Mouse (Mus musculus) embryo, embryonic 11 days (tissue): ENCODE data around the gene Dmrt2.
A peak's percentile ranks its signal among the peaks of the same experiment; 100 is the strongest.

Experiments used
- DNase-seq: peaks from one replicate; pipeline ENCODE4 v3.0.0-alpha.2; 2015

Gene Dmrt2

GRCm38 (mm10) chr19:25672101-25672950 is at the start of gene Dmrt2:
Dmrt2 (plus strand) TSS chr19:25672411.
- DNase-seq, result peak; percentile 94

- peak; percentile 84 for DNase-seq
Measured at GRCm38 (mm10) chr19:25628490-25628889, 43.7 kb upstream of the Dmrt2 start.

- no peak for DNase-seq
Measured at GRCm38 (mm10) chr19:25635119-25635518, 37.1 kb upstream of the Dmrt2 start.

GRCm38 (mm10) chr19:25635622-25636244 is 36.5 kb upstream of the Dmrt2 start:
- DNase-seq, result peak; percentile 89

DNA sequence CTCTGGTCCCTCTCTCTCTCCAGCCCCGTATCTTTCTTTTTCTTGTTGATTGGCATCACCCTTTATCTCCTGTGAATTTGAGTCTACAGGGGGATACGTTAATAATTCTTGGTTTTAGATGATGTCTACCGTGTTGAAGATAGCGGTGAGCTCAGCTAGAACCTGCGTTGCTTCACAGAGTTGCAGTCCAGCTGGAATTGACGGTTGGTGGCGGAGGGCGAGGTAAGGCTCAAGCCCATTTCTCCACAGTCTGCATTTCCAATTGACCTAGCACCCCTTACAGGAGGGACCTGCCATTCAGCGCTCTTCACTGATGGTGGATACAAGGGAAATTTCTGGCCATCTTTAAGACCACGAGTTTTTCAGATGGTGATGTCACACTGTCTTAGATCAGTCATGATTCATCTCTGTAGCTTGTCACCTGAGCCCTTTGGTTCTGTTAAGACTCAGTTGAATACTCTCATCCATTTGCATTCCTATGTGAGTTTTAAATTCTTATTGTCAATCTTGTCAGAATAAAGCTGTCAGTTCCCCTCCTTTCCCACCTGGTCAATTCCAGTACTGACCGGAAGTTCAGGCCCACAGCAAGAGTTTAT is 33.3 kb upstream of the Dmrt2 start:
- no peak for DNase-seq

DNA sequence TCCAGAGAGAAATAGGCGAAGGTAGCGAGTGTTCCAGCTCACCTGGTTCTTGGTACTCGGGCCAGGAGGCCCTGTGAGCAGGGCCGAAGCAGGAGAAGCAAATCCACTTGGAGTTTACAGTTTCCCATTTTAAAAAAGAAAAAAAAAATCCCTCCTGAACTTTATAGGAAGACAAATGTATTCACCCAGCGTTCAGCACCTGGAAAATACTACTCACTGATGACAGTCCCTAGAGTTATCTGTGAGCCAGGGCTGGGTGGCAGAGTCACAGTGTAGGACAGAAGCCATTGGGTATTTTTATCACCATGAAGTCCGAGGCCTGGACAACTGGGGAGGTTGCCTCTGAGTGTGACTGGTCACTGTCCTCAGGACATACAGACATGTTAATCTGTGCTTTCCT is 30.4 kb upstream of the Dmrt2 start:
- no peak for DNase-seq

DNA sequence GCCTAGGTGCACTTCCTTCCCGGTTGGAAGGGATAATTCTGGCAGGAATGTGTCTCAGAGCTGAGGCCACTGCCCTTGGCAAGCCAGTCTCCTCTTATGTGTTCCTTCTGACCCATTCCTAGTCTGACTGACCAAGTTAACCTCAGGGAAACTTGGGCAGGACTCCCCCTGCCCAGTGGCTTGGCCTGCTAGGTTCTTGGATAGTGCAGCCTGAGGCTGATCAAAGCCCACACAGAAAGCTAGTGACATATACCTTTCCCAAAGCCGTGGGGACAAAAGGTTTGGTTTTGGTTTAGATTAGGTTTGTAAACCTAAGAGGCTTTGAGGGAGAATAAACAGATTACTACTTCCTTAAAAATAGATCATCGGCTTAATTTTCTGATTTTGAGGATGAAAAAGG is 25.1 kb upstream of the Dmrt2 start:
- no peak for DNase-seq

GRCm38 (mm10) chr19:25648701-25649100 is 23.5 kb upstream of the Dmrt2 start:
- no peak for DNase-seq

GRCm38 (mm10) chr19:25650474-25650873 is 21.7 kb upstream of the Dmrt2 start:
- no peak for DNase-seq

DNA sequence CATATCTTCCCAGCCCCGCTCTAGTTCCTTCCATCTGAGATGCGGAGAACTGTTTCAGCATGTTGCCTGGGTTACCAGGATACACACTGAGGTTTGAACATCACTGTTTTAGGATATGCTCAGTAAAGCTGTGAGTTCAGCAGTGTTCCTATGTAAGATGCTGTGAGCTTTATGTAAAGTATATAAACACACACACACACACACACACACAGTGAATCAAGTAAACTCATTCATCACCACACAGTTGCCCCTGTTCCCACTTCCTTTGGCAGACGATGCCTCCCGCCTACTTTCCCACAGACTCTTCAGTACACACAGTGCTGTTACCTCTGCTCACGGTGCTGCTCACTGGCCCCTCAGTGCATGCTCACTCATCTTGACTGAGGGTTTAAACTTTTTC is 19.7 kb upstream of the Dmrt2 start:
- DNase-seq, result no peak

GRCm38 (mm10) chr19:25654034-25654749 is 18.0 kb upstream of the Dmrt2 start:
- DNase-seq, result peak; percentile 70

DNA sequence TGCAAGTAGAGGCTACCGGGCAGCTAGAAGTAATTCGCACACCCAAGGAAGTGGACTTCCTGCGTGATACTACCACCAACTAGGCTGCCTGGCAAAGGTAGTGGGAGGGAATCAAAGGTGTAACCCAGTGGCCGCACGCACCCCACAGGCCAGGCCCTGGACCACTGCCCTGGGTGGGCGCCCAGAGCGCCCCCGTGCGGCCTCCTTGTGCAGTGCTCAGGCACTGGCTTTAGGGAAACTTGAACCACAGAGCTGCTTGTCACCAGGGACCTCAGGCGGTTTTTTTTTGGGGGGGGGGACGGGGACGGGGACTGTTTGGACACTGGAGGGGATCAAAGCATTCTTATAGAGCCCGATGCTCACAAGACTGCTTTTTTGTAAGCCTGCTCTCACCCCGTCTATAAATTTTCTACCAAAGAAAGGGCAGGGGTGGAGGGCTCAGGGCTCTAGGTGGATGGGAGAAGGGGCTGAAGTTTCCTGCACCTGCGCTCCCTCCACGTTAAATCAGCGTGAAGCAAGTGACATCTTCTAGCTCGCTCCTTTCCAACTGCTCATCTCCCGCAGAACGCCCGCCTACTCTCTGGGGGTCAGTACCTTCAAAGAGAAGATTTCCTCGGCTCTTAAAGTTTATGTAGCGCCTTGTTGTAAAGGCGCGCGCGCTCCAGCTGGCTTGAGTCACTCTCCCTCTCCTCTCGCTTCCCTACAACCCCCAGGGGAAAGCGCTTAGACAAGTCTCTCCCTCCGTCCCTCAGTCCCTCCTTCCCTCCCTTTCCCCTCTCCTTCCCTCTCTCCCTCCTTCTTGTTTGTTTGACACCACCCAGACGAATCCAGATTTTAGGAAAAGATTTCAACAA is 6.5 kb upstream of the Dmrt2 start:
- peak; percentile 55 for DNase-seq

GRCm38 (mm10) chr19:25667836-25668235 is 4.4 kb upstream of the Dmrt2 start:
- DNase-seq, result no peak

- no peak for DNase-seq
Measured at GRCm38 (mm10) chr19:25669593-25670248, 2.5 kb upstream of the Dmrt2 start.

DNA sequence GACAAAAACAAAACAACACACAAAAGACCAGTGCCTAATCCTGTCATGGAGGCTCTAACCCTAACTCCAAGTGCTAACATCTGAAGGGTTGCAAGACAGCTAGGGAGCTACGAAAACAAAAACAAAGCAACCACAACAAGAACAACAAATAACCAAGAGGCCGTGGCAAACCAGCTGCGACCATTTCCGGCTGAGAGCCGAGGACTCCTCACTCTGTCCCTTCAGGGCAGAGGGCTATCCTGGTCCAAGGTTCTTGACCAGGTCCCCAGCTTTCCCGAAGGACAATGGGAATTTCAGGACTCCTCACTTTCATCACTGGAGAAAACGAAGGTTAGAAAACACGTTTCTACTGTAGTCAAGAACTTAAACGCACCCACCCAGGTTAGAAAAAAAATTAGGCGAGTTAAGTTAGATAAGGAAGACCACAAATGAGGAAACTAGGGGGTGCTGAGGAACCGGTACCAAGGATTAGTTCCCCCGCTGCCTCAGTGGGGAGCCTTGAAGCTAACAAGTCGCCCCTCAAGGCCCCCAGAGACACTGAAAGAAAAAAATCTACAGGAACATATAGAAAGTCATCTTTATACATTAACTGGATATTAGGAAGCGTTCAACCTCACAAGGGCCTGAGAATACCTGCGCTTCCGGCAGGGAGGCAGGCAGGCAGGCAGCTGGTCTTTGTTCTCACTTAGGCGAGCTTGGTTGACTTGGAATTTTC is 1.5 kb upstream of the Dmrt2 start:
- DNase-seq, result no peak

DNA sequence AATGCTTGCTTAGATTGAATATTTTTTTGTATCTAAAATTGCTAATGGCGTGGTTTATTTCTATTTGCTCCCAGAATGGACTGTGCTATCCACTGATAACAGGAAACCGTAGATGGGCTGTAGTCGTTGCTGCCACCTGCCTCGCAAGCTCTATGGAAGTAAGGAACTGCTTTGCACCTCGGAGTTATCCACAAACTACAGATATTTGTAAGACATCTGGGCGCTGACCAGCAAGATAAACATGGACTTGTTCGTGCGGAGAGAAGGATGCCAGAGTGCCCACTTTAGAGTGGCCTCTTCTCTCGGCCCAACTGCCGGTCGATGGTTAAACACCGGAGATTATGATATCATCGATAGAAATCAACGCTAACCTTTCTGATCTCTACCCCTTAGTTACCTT is 530 bp upstream of the Dmrt2 start:
- peak; percentile 40 for DNase-seq

GRCm38 (mm10) chr19:25673224-25674055 is 1.2 kb downstream of the Dmrt2 start:
- DNase-seq, result peak; percentile 41

DNA sequence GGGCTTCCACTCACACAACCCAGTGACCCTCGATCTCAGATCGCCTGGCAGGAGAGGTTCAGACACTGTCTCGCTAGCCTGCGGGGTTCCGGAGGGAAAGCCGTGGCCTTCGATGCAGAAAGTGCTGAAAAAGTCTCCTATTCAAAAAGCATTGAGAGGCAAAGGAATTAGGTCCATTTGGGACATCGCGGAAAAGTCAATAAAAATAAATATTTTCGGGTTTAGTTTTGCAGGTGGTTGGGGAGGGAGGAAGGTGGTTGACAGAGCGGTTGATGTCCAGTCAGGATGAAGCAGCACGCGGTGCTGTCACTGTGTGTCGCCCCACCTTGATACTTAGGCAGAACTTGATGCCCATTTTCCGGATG is 1.8 kb downstream of the Dmrt2 start:
- no peak for DNase-seq

GRCm38 (mm10) chr19:25674744-25675143 is 2.5 kb downstream of the Dmrt2 start:
- no peak for DNase-seq

- no peak for DNase-seq
Measured at GRCm38 (mm10) chr19:25675866-25676440, 3.7 kb downstream of the Dmrt2 start.
